Mouse (Mus musculus) gastrocnemius, adult 8-10 months (tissue): ENCODE data around the gene Mthfd2l. TPM values are rescaled to one million over a fixed set of nuclear protein-coding genes. Genes with fewer than 3 reads are reported as not detected.

Experiments
- DNase-seq, 2 experiments: peaks; one replicate each; pipeline ENCODE4 v3.0.0; 2022; ENCODE audit warnings: low spot score in 2 of 2
- total RNA-seq, 4 experiments: library from RNA; stranded (reverse); gene quantifications; 2 replicates each; pipeline ENCODE4 v1.2.4; 2022

Gene Mthfd2l
- total RNA-seq, 4 experiments from 2014 or later, result 6.8 to 8.0 (median 7.4) TPM

DNA sequence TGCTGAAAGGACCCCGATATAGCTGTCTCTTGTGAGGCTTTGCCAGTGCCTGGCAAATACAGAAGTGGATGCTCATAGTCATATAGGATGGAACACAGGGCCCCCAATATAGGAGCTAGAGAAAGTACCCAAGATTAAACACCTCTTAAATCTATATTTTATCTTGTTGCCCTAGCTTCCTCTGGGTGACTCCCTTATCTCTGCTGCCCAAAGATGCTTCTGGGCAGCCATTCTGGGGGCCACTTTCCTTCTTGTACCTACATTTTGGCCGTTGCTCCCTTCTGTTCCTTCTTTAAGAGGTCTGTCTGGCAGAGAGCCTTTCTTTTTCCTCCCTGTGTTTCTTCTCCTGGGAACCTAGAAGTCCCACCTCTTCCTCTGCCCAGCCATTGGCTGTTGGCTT is 14.5 kb downstream of the Mthfd2l start:
- DNase-seq, result no peak

DNA sequence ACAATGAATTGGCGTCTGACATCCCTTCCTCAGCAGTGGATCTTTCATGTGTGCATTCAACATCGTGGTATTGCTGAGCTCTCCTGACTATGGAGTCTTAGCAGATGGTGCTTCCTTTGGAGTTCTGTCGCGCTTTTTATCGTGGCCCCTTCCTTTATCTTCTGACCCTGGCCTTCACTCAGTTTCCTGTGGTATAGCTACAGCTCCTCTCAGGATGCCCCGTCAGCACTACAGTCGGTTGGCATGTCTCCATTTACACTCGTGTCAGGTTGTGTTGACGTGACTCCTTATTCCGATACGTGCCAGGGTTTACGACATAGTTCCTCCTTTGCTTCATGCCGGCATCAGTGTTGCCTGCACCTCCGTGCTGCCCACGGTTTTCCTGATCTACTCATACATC is 18.6 kb downstream of the Mthfd2l start:
- DNase-seq, result no peak

DNA sequence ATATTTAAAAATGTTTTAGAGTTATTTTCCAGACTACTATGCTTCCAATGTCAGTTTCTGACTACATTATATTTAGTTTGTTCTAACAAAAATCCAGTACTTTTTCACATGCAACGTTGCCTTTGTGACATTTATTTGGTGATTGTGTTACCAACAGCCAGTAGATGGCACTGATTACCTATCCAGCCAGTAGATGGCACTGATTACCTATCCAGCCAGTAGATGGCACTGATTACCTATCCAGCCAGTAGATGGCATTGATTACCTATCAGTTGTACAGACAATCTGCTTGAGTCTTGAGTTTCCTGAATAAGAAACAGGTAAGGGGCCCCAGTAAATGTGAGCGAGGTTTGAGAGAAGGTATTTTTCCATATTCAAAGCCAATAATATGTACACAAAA is 20.6 kb downstream of the Mthfd2l start:
- no peak for DNase-seq

DNA sequence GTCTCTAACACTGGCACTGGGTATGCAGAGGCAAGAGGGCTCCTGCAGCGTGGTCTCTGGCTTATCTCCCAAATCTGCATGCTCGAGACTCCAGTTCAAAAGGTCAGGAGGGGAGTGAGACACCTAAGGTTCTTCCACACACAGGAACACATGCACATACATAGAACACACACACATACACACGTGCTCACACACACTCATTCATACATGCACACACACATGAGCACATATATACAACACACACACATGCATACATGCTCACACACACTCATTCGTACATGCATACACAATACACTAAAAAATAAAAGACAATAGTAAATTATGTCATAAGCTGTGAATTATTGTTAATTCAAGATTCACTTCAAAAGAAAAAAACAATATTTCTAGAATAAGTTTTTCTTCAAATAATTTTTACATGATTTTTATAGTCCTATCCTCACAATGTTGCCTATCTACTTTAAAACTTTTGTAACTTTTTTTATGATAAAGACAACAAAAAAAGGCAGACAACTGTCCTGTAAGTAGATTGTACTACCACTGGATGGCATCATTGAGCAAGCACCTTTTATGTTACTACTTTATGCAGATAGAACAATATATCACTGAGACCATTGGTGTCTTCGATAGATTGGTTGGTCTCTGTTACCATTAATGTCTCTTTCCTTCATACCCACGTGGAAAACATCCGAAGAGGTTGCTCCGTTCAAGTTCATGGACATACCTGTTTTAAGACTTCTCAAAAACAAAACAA is 22.0 kb downstream of the Mthfd2l start:
- DNase-seq, result no peak

GRCm38 (mm10) chr5:90964316-90964715 is 33.4 kb downstream of the Mthfd2l start:
- DNase-seq, result no peak

GRCm38 (mm10) chr5:90964764-90965163 is 33.8 kb downstream of the Mthfd2l start:
- no peak for DNase-seq

- no peak for DNase-seq
These were observed 34.5 kb downstream of the Mthfd2l start for GRCm38 (mm10) chr5:90965386-90965785.

- peak; percentile 45 to 47 for DNase-seq
These were observed 46.3 kb downstream of the Mthfd2l start for GRCm38 (mm10) chr5:90977244-90977643.

- no peak for DNase-seq
These were observed 49.4 kb downstream of the Mthfd2l start for GRCm38 (mm10) chr5:90980297-90980696.

GRCm38 (mm10) chr5:90987605-90988004 is 56.7 kb downstream of the Mthfd2l start:
- no peak for DNase-seq

- no peak for DNase-seq
These were observed 57.2 kb downstream of the Mthfd2l start for GRCm38 (mm10) chr5:90988149-90988548.

DNA sequence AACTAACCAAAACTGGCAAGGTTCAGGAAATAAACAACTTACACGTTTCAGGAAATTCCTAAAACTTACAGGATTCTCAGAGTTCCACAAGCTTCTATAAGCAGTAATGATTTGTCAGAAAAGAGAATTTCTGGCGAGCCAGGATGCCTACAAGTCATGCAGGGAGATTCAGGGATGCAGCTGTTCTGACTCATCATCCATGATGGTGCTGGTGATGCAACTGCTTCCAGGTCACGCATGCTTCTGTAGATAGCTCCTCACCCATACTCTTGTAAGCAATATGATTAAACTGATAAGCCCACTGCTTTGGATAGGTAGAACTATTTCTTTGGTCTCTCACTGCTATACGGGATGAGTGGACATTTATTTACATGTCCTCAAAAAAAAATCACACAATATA is 57.7 kb downstream of the Mthfd2l start:
- DNase-seq, result no peak

DNA sequence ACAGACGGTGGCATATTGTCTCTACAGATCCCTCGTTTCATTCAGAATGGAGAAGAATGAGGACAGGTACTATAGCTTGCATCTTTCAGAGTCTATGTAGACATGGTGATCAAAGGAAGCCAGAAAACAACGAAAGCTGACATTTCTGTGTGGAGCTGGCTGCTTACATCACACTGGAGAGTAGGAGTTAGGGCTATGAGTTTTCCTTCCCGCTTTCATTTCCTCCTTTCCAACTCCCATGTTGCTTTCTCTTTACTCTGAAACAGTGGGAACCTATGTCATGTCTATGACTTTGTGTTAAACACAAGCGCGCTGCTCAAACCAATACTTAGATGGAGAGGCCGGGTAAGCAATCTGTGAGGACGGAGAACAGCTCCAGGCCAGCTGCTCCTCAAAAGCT is 69.0 kb downstream of the Mthfd2l start:
- no peak for DNase-seq

DNA sequence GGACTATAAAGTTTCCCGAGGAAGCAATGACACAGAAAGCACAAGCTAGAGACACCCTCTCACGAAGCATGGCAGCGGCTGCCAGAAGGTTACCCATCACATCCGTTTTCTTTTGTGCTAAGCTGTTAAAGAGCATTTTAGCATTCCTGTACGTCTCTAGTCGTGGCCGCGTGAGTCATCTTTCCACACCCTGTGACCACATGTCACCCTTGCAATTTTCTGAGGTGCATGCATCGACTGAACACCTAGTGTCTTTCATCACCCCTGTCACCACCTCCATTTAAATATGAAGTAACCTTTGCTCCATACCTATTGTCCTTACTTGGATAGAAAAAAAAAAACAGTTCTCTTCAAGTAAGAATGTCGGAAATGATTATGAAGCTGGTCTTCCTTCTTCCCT is 84.3 kb downstream of the Mthfd2l start:
- DNase-seq, result no peak

GRCm38 (mm10) chr5:91023114-91023513 is 92.2 kb downstream of the Mthfd2l start:
- DNase-seq, result no peak

DNA sequence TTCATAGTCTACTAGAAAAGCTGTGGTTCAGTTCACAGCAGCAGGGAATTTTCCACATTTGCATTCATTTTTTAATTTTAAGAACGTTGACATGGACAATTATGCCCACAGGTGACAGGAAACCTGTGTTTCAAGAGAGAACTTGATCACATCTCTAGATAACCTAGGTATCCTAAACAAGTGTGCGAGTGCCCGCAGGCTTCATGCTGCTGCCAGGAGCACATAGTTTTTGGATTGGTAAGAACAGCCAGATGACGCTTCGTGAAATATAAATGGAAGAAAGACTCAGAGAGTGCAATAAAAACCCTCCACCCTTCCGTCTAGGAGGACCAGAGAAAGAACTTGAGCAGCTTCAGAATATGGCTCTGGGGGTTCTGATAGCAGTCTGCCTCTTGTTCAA is 96.2 kb downstream of the Mthfd2l start, which contains the start of gene Epgn:
TSS of gene Epgn (plus strand) at position 301 of the 400 bp plus-strand sequence.
- DNase-seq, result no peak

DNA sequence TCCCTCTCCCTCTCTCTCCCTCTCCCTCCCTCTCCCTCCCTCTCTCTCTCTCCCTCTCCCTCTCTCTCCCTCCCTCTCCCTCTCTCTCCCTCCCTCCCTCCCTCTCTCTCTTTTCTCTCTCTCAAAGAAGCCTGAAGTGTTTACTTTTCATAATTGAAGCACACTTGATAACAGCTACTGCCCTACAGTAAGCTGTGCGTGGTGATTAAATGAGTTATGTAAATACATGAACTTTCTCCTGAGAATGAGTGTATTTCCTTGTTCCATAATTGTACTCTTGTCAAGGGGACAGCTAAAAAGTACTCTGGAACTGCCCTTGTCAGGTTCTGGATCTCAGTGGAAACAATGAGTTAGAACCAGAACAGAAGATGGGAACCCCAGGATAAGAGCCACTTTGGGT is 96.9 kb downstream of the Mthfd2l start:
- DNase-seq, result no peak

DNA sequence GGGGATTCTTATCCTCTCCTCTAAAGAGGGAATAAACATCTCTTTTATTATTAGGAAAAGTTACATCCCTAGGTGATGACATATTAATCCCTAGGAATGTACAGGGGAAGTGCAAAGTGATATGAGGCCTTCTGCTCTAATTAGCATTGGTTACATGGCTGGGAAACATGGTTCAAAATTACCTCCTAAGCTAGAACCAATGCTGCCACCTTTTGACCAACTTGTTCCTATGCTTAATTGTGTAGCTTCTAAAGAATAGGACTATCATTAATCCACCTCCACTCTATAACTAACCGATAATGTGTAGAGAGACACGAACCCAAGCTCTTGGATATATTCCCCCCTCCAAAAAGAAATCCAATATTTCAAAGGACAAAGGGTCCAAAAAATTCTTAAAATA is 99.7 kb downstream of the Mthfd2l start:
- DNase-seq, result no peak

GRCm38 (mm10) chr5:91035341-91035740 is 104.4 kb downstream of the Mthfd2l start:
- no peak for DNase-seq

GRCm38 (mm10) chr5:91036628-91037027 is 105.7 kb downstream of the Mthfd2l start:
- no peak for DNase-seq

DNA sequence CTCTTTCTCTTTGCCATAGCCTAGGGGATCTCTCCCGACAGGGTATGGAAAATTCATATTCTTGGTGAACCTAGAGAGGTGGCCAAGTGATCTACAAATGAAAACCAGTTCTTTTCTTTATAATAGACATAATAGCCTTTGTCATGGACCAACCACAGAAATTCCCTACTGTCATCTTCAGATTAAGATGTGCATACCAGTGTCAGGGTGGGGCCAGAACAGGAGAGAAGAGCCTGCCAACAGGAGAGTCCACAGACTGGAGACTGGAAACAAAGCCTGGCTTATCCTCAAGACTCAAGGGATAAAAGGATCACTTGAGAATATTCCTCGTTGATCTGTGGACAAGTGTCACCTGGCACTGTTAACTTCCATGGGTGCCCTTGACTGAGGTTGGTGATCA is 106.8 kb downstream of the Mthfd2l start:
- no peak for DNase-seq

GRCm38 (mm10) chr5:91038547-91038946 is 107.6 kb downstream of the Mthfd2l start:
- DNase-seq, result no peak

- DNase-seq, result no peak
These were observed 108.0 kb downstream of the Mthfd2l start for GRCm38 (mm10) chr5:91038963-91039362.

- DNase-seq, result no peak
These were observed 117.1 kb downstream of the Mthfd2l start for GRCm38 (mm10) chr5:91047987-91048386.
